Mouse (Mus musculus) gastrocnemius, postnatal 14 days (tissue): ENCODE data around the gene Cd274. TPM values are rescaled to one million over a fixed set of nuclear protein-coding genes. Genes with fewer than 3 reads are reported as not detected.

Experiments
- DNase-seq: peaks from one replicate; pipeline ENCODE4 v3.0.0; 2021; ENCODE audit warnings: mixed read lengths
- intact Hi-C: fragments of 180-260 bp; cut with DNase I; formaldehyde crosslinking; loops from one replicate; pipeline ENCODE4 v1.15.1; 2025; ENCODE audit warnings: low total_unique reads
- long read RNA-seq, 2 experiments: library from polyadenylated mRNA; stranded (forward); transcript quantifications; one replicate each; pipeline ENCODE4 v2.0.0; 2021
- total RNA-seq, 2 experiments: library from RNA; stranded (reverse); gene quantifications; 2 replicates each; pipeline ENCODE4 v1.2.3; 2021

Gene Cd274
- under 1 TPM; 0.53 to 0.64 TPM for total RNA-seq
- long read RNA-seq, experiment 1, partial matches to known transcripts = 1 of 1 reads
- long read RNA-seq, experiment 1, other reads (novel, unspliced or antisense) = 0 of 1 reads
- long read RNA-seq, experiment 2 = 0 reads

- DNase-seq = peak; percentile 79
- intact Hi-C loops = loop anchor here (10.0 kb wide), 1 partner anchor 198 kb away; no protein-coding TSS in a partner anchor
These were observed at the start of gene Cd274, which contains the start of gene Plgrkt for GRCm38 (mm10) chr19:29366969-29367622. TSS of gene Cd274 (plus strand) at chr19:29367455. TSS of gene Plgrkt (minus strand) at chr19:29367390.

- intact Hi-C loops = no loop called here
- DNase-seq = no peak
These were observed 43.7 kb upstream of the Cd274 start for GRCm38 (mm10) chr19:29323416-29324049.

- peak; percentile 78 for DNase-seq
- intact Hi-C loops = no loop called here
These were observed 42.0 kb upstream of the Cd274 start, which contains the start of gene Insl6 for GRCm38 (mm10) chr19:29325053-29325851. TSS of gene Insl6 (minus strand) at chr19:29325356.

- DNase-seq = no peak
These were observed 41.4 kb upstream of the Cd274 start for GRCm38 (mm10) chr19:29325852-29326180.

GRCm38 (mm10) chr19:29326396-29326795 is 40.9 kb upstream of the Cd274 start:
- DNase-seq = no peak
- intact Hi-C loops = no loop called here

More at GRCm38 (mm10) chr19:29325852-29326180, 41.4 kb upstream of the Cd274 start:
- intact Hi-C loops = no loop called here

- intact Hi-C loops = no loop called here
- DNase-seq = no peak
These were observed 40.3 kb upstream of the Cd274 start for GRCm38 (mm10) chr19:29326822-29327552.

- intact Hi-C loops = no loop called here
- DNase-seq = peak; percentile 5
These were observed 33.0 kb upstream of the Cd274 start, which contains the start of gene Rln1 for GRCm38 (mm10) chr19:29334068-29334745. TSS of gene Rln1 (minus strand) at chr19:29334670.

GRCm38 (mm10) chr19:29336624-29337023 is 30.6 kb upstream of the Cd274 start:
- no peak for DNase-seq
- intact Hi-C loops = no loop called here

GRCm38 (mm10) chr19:29341029-29341428 is 26.2 kb upstream of the Cd274 start:
- DNase-seq = no peak
- intact Hi-C loops = no loop called here

GRCm38 (mm10) chr19:29342281-29342680 is 25.0 kb upstream of the Cd274 start:
- intact Hi-C loops = no loop called here
- no peak for DNase-seq

- intact Hi-C loops = no loop called here
- DNase-seq = no peak
These were observed 22.4 kb upstream of the Cd274 start for GRCm38 (mm10) chr19:29344868-29345267.

GRCm38 (mm10) chr19:29345636-29346035 is 21.6 kb upstream of the Cd274 start:
- no peak for DNase-seq
- intact Hi-C loops = no loop called here

GRCm38 (mm10) chr19:29350991-29351390 is 16.3 kb upstream of the Cd274 start:
- intact Hi-C loops = loop anchor here (10.0 kb wide), 1 partner anchor 286 kb away; no protein-coding TSS in a partner anchor
- no peak for DNase-seq

- intact Hi-C loops = loop anchor here (5.0 to 10.0 kb wide), 2 partner anchors 290 to 378 kb away; no protein-coding TSS in a partner anchor
- DNase-seq = peak; percentile 90
These were observed 12.1 kb upstream of the Cd274 start for GRCm38 (mm10) chr19:29354895-29355877.

GRCm38 (mm10) chr19:29356281-29356680 is 11.0 kb upstream of the Cd274 start:
- intact Hi-C loops = loop anchor here (5.0 to 10.0 kb wide), 2 partner anchors 291 to 379 kb away; no protein-coding TSS in a partner anchor
- no peak for DNase-seq

- intact Hi-C loops = loop anchor here (5.0 to 10.0 kb wide), 2 partner anchors 142 to 205 kb away; no protein-coding TSS in a partner anchor
These were observed 7.0 kb upstream of the Cd274 start for GRCm38 (mm10) chr19:29360251-29360650.

GRCm38 (mm10) chr19:29361468-29362130 is 5.7 kb upstream of the Cd274 start:
- intact Hi-C loops = loop anchor here (5.0 to 10.0 kb wide), 2 partner anchors 141 to 203 kb away; no protein-coding TSS in a partner anchor
- DNase-seq = peak; percentile 92

More at GRCm38 (mm10) chr19:29360251-29360650, 7.0 kb upstream of the Cd274 start:
- DNase-seq = no peak
